Comparison of ENCODE assay signal across 9 mouse cellular contexts in the genomic region with DNA sequence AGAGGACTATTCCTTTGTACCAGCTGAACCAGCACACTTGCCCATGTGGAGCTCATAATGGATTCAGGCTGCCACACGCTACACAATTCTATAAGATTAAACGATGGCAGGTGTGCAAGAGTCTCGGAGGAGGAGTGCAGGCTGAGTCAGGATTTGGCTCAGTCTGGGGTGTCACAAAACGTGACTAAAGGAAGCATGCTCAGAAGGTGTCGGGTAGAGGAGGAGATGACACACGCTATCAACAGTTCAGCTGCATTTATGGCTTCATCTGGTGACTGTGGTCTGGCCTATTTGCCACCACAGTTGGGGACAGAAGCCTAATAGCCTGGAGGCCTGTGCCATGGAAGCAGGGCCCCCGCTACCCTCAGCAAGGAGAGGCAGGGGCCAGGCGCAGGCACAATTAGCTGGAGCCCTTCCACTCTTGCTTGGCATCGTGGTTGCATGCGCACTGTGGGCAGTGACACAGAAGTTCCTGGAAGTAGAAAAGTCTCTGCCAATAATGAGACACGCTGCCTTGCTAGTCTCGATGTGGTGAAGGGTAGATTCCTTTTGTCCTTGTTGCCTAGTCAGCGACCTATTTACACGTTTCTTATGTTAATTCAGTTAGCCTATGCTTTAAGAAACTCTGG. TPM values are rescaled to one million over a fixed set of nuclear protein-coding genes. Genes with fewer than 3 reads are reported as not detected.
DNase-seq lines count a peak whose midpoint lies in the region; ATAC-seq lines count a peak whose summit lies in the region.
"Had no signal": no experiment of that assay in that cellular context is flagged by ENCODE, and none has a peak within 500 bp of the region (broad histone marks: within the 10 kb centered on the region; RNA-seq: fewer than 3 reads in every experiment).

No protein-coding gene starts in this region.

- no peak for ATAC-seq in kidney, embryonic 15.5 days (replicated peaks; ENCODE audit: low FRiP score)
- ATAC-seq in embryonic facial prominence, embryonic 12.5 days (ENCODE audit: insufficient number of reproducible peaks, insufficient read depth, low FRiP score, low TSS enrichment): no peak

- H3K36me3 ChIP-seq in kidney, embryonic 15.5 days: no peaks in the 10 kb centered on the region
- H3K36me3 ChIP-seq in embryonic facial prominence, embryonic 12.5 days: no peaks in the 10 kb centered on the region
- H3K36me3 ChIP-seq: liver, embryonic 15.5 days had no signal

- H3K4me1 ChIP-seq in kidney, embryonic 15.5 days: peaks cover 27% of the 10 kb centered on the region
- peaks cover 30% of the 10 kb centered on the region for H3K4me1 ChIP-seq in embryonic facial prominence, embryonic 12.5 days

- intact Hi-C loops in left cerebral cortex, postnatal 36 days (cut with DNase I): no loop called here

- no peaks in the 10 kb centered on the region for H3K9me3 ChIP-seq in kidney, embryonic 15.5 days (replicated peaks)
- H3K9me3 ChIP-seq in embryonic facial prominence, embryonic 12.5 days: no peaks in the 10 kb centered on the region
- H3K9me3 ChIP-seq: liver, embryonic 15.5 days had no signal

- DNase-seq in kidney, adult 11 months: no peak
- peak; percentile 24 for DNase-seq in ES-CJ7 (ENCODE audit: low read depth, low spot score)
- DNase-seq in left cerebral cortex, postnatal 36 days (ENCODE audit: low spot score in 2 of 2): peak; percentile 49 to 56
- DNase-seq in lung, postnatal 25 days (ENCODE audit: low spot score): no peak
- DNase-seq in spleen, adult 18-20 months: no peak
- no peak for DNase-seq in layer of hippocampus, postnatal 25 days (ENCODE audit: extremely low spot score in 1 of 2, low spot score in 1 of 2)

- 54% methylated on average over 14 of the region's 14 CpGs for WGBS in kidney, embryonic 15.5 days
- 55% methylated on average over 14 of the region's 14 CpGs for WGBS in embryonic facial prominence, embryonic 12.5 days

- no peaks in the 10 kb centered on the region for H3K27me3 ChIP-seq in kidney, embryonic 15.5 days
- no peaks in the 10 kb centered on the region for H3K27me3 ChIP-seq in embryonic facial prominence, embryonic 12.5 days
- H3K27me3 ChIP-seq: liver, embryonic 15.5 days had no signal

- no peak overlapping the region for H3K4me3 ChIP-seq in kidney, embryonic 15.5 days (replicated peaks)
- H3K4me3 ChIP-seq in embryonic facial prominence, embryonic 12.5 days: no peak overlapping the region
- H3K4me3 ChIP-seq: liver, embryonic 15.5 days had no signal

- H3K9ac ChIP-seq in kidney, embryonic 15.5 days: no peak overlapping the region
- no peak overlapping the region for H3K9ac ChIP-seq in embryonic facial prominence, embryonic 12.5 days
- H3K9ac ChIP-seq: liver, embryonic 15.5 days had no signal

- H3K27ac ChIP-seq in kidney, embryonic 15.5 days: peak overlapping the region; percentile 92
- H3K27ac ChIP-seq in embryonic facial prominence, embryonic 12.5 days: peak overlapping the region; percentile 59; the same call in 1 of the 2 replicates
- H3K27ac ChIP-seq: liver, embryonic 15.5 days had no signal

- no peak overlapping the region for H3K4me2 ChIP-seq in kidney, embryonic 15.5 days
- no peak overlapping the region for H3K4me2 ChIP-seq in embryonic facial prominence, embryonic 12.5 days (replicated peaks)
- H3K4me2 ChIP-seq: liver, embryonic 15.5 days had no signal

RNA-seq across cellular contexts. Expression of gene Traf1, which starts 20.6 kb away (rescaled TPM):
- 23.2 and 25.4 TPM in 2 replicates for polyA plus RNA-seq in kidney, embryonic 15.5 days (2015; fragmentation: Nextera tagmentation; extraction: Ambion mirVana)
- 1.8 and 2.2 TPM in 2 replicates for polyA plus RNA-seq in embryonic facial prominence, embryonic 12.5 days (2016; fragmentation: Nextera tagmentation; extraction: Ambion mirVana)
- 1 to 10 TPM; 1.2 to 1.4 TPM for total RNA-seq in left cerebral cortex, postnatal 36 days (2021)
- 1 to 10 TPM; 1.7 to 3.3 TPM for total RNA-seq in layer of hippocampus, postnatal 25 days (2021)

Comparison
In these comparisons a context has a peak if more than half of its experiments do, and no peak if none do; other contexts are left out.
1. DNase-seq: peak in ES-CJ7 (single experiment) and left cerebral cortex, postnatal 36 days (2 of 2); none in kidney, adult 11 months (single experiment), lung, postnatal 25 days (single experiment), spleen, adult 18-20 months (0 of 2) and layer of hippocampus, postnatal 25 days (0 of 2).